Mouse (Mus musculus): Measurements from ENCODE around the gene Gsta3. TPM values are rescaled to one million over a fixed set of nuclear protein-coding genes. Genes with fewer than 3 reads are reported as not detected.
"Not testable (repeated sequence)": the region's sequence is repeated elsewhere in the genome, so short reads cannot be mapped to it uniquely, and the experiment has no call there.

Gene Gsta3
- 0.31 and 0.48 TPM in 2 replicates for polyA plus RNA-seq (2014; fragmentation: Nextera tagmentation; extraction: Ambion mirVana)

- Histone ChIP-seq H3K4me1 (ENCODE audit: control insufficient read depth, insufficient read depth, low read length) (no peaks in the 10 kb centered on the region), H3K36me3 (ENCODE audit: control insufficient read depth, insufficient read depth, low read length) (no peaks in the 10 kb centered on the region), H3K27me3 (ENCODE audit: control insufficient read depth, insufficient read depth, low read length) (no peaks in the 10 kb centered on the region), H3K9me3 (ENCODE audit: control insufficient read depth, low read length) (no peaks in the 10 kb centered on the region), H3K4me3 (ENCODE audit: low read depth, low read length) (no peak within 1 kb of the TSS), H3K4me2 (ENCODE audit: low read depth) (no peak within 1 kb of the TSS), H3K9ac (ENCODE audit: low read length) (no peak within 1 kb of the TSS), H3K27ac (ENCODE audit: low read depth, low read length) (no peak within 1 kb of the TSS)
- 92% methylated on average over 8 of the region's 8 CpGs for WGBS
- ATAC-seq (ENCODE audit: insufficient read depth, low FRiP score, low TSS enrichment) (no peak), DNase-seq (ENCODE audit: low spot score) (no peak)
Measured at GRCm38 (mm10) chr1:21239911-21240898, at the start of gene Gsta3. Gsta3 (plus strand) TSS chr1:21240589.

GRCm38 (mm10) chr1:21206241-21206640 is 34.1 kb upstream of the Gsta3 start:
- DNase-seq (ENCODE audit: low spot score) (no peak), ATAC-seq (ENCODE audit: insufficient read depth, low FRiP score, low TSS enrichment) (no peak)
- Histone ChIP-seq H3K4me3 (ENCODE audit: low read depth, low read length) (no peak overlapping the region), H3K27me3 (ENCODE audit: control insufficient read depth, insufficient read depth, low read length) (no peaks in the 10 kb centered on the region), H3K36me3 (ENCODE audit: control insufficient read depth, insufficient read depth, low read length) (no peaks in the 10 kb centered on the region), H3K9me3 (ENCODE audit: control insufficient read depth, low read length) (no peaks in the 10 kb centered on the region), H3K27ac (ENCODE audit: low read depth, low read length) (no peak overlapping the region), H3K4me1 (ENCODE audit: control insufficient read depth, insufficient read depth, low read length) (no peaks in the 10 kb centered on the region), H3K9ac (ENCODE audit: low read length) (no peak overlapping the region), H3K4me2 (ENCODE audit: low read depth) (no peak overlapping the region)
- 71% methylated on average over 1 of the region's 1 CpGs for WGBS

GRCm38 (mm10) chr1:21213537-21213936 is 26.9 kb upstream of the Gsta3 start:
- H3K9ac ChIP-seq (ENCODE audit: low read length); H3K4me2 ChIP-seq (ENCODE audit: low read depth); H3K9me3 ChIP-seq (ENCODE audit: control insufficient read depth, low read length); H3K36me3 ChIP-seq (ENCODE audit: control insufficient read depth, insufficient read depth, low read length); H3K27me3 ChIP-seq (ENCODE audit: control insufficient read depth, insufficient read depth, low read length); DNase-seq (ENCODE audit: low spot score); H3K27ac ChIP-seq (ENCODE audit: low read depth, low read length); H3K4me3 ChIP-seq (ENCODE audit: low read depth, low read length); ATAC-seq (ENCODE audit: insufficient read depth, low FRiP score, low TSS enrichment); H3K4me1 ChIP-seq (ENCODE audit: control insufficient read depth, insufficient read depth, low read length): not testable (repeated sequence)
- 25% methylated on average over 3 of the region's 3 CpGs for WGBS

GRCm38 (mm10) chr1:21213991-21214692 is 26.2 kb upstream of the Gsta3 start:
- not testable (repeated sequence) for H3K4me1 ChIP-seq (ENCODE audit: control insufficient read depth, insufficient read depth, low read length); H3K4me3 ChIP-seq (ENCODE audit: low read depth, low read length); H3K4me2 ChIP-seq (ENCODE audit: low read depth); ATAC-seq (ENCODE audit: insufficient read depth, low FRiP score, low TSS enrichment); DNase-seq (ENCODE audit: low spot score); H3K9ac ChIP-seq (ENCODE audit: low read length); H3K9me3 ChIP-seq (ENCODE audit: control insufficient read depth, low read length); H3K36me3 ChIP-seq (ENCODE audit: control insufficient read depth, insufficient read depth, low read length); H3K27me3 ChIP-seq (ENCODE audit: control insufficient read depth, insufficient read depth, low read length); H3K27ac ChIP-seq (ENCODE audit: low read depth, low read length)
- WGBS, result 77% methylated on average over 6 of the region's 6 CpGs

- Histone ChIP-seq H3K4me2 (ENCODE audit: low read depth) (peak within 1 kb of the TSS; percentile 53), H3K9me3 (ENCODE audit: control insufficient read depth, low read length) (no peaks in the 10 kb centered on the region), H3K27ac (ENCODE audit: low read depth, low read length) (no peak within 1 kb of the TSS), H3K4me3 (ENCODE audit: low read depth, low read length) (peak within 1 kb of the TSS; percentile 46), H3K36me3 (ENCODE audit: control insufficient read depth, insufficient read depth, low read length) (no peaks in the 10 kb centered on the region), H3K4me1 (ENCODE audit: control insufficient read depth, insufficient read depth, low read length) (no peaks in the 10 kb centered on the region), H3K27me3 (ENCODE audit: control insufficient read depth, insufficient read depth, low read length) (no peaks in the 10 kb centered on the region), H3K9ac (ENCODE audit: low read length) (peak within 1 kb of the TSS; percentile 67)
- DNase-seq (ENCODE audit: low spot score), result peak; percentile 89
- peak; percentile 90 for ATAC-seq (ENCODE audit: insufficient read depth, low FRiP score, low TSS enrichment)
- WGBS, result 0% methylated on average over 17 of the region's 17 CpGs
Measured at GRCm38 (mm10) chr1:21218489-21218919, 21.9 kb upstream of the Gsta3 start, which contains the start of gene Tmem14a. Tmem14a (plus strand) TSS chr1:21218575.

GRCm38 (mm10) chr1:21227756-21228395 is 12.5 kb upstream of the Gsta3 start:
- ATAC-seq (ENCODE audit: insufficient read depth, low FRiP score, low TSS enrichment) (no peak), DNase-seq (ENCODE audit: low spot score) (no peak)
- WGBS, result 91% methylated on average over 6 of the region's 6 CpGs
- H3K36me3 ChIP-seq (ENCODE audit: control insufficient read depth, insufficient read depth, low read length), result no peaks in the 10 kb centered on the region
- H3K27ac ChIP-seq (ENCODE audit: low read depth, low read length), result no peak overlapping the region
- H3K9ac ChIP-seq (ENCODE audit: low read length), result no peak overlapping the region
- H3K9me3 ChIP-seq (ENCODE audit: control insufficient read depth, low read length), result no peaks in the 10 kb centered on the region
- no peak overlapping the region for H3K4me2 ChIP-seq (ENCODE audit: low read depth)
- H3K4me3 ChIP-seq (ENCODE audit: low read depth, low read length), result no peak overlapping the region
- H3K27me3 ChIP-seq (ENCODE audit: control insufficient read depth, insufficient read depth, low read length), result no peaks in the 10 kb centered on the region
- H3K4me1 ChIP-seq (ENCODE audit: control insufficient read depth, insufficient read depth, low read length), result no peaks in the 10 kb centered on the region

GRCm38 (mm10) chr1:21228740-21229722 is 11.4 kb upstream of the Gsta3 start:
- H3K9ac ChIP-seq (ENCODE audit: low read length); H3K9me3 ChIP-seq (ENCODE audit: control insufficient read depth, low read length); ATAC-seq (ENCODE audit: insufficient read depth, low FRiP score, low TSS enrichment); H3K4me1 ChIP-seq (ENCODE audit: control insufficient read depth, insufficient read depth, low read length); H3K27ac ChIP-seq (ENCODE audit: low read depth, low read length); H3K4me3 ChIP-seq (ENCODE audit: low read depth, low read length); H3K4me2 ChIP-seq (ENCODE audit: low read depth); H3K36me3 ChIP-seq (ENCODE audit: control insufficient read depth, insufficient read depth, low read length); H3K27me3 ChIP-seq (ENCODE audit: control insufficient read depth, insufficient read depth, low read length); DNase-seq (ENCODE audit: low spot score): not testable (repeated sequence)
- WGBS, result 81% methylated on average over 15 of the region's 15 CpGs

GRCm38 (mm10) chr1:21230376-21230775 is 10.0 kb upstream of the Gsta3 start:
- no peaks in the 10 kb centered on the region for H3K27me3 ChIP-seq (ENCODE audit: control insufficient read depth, insufficient read depth, low read length)
- ATAC-seq (ENCODE audit: insufficient read depth, low FRiP score, low TSS enrichment) (no peak), DNase-seq (ENCODE audit: low spot score) (no peak)
- no peaks in the 10 kb centered on the region for H3K36me3 ChIP-seq (ENCODE audit: control insufficient read depth, insufficient read depth, low read length)
- no peak overlapping the region for H3K27ac ChIP-seq (ENCODE audit: low read depth, low read length)
- no peak overlapping the region for H3K4me2 ChIP-seq (ENCODE audit: low read depth)
- H3K9me3 ChIP-seq (ENCODE audit: control insufficient read depth, low read length), result no peaks in the 10 kb centered on the region
- H3K4me1 ChIP-seq (ENCODE audit: control insufficient read depth, insufficient read depth, low read length), result no peaks in the 10 kb centered on the region
- H3K4me3 ChIP-seq (ENCODE audit: low read depth, low read length), result no peak overlapping the region
- 86% methylated on average over 2 of the region's 2 CpGs for WGBS
- H3K9ac ChIP-seq (ENCODE audit: low read length), result no peak overlapping the region

All from neural tube, embryonic 11.5 days (tissue).